Mouse (Mus musculus) forebrain, postnatal 0 days (tissue): Measurements from ENCODE around the gene Adamts2. TPM values are rescaled to one million over a fixed set of nuclear protein-coding genes. Genes with fewer than 3 reads are reported as not detected.

Experiments used
- ATAC-seq: fragments of 200-750 bp; cut with Nextera tagmentation; 2 replicates; pipeline ENCODE4 v1.8.0; 2017; ENCODE audit warnings: mild to moderate bottlenecking, moderate library complexity
- DNase-seq: peaks from one replicate; pipeline ENCODE4 v3.0.0-alpha.2; 2015
- H3K27ac ChIP-seq: fragments of 300-500 bp; sonication (generic); 2 replicates; pipeline ENCODE4 v1.5.1; 2014; ENCODE audit warnings: low read depth, mild to moderate bottlenecking, antibody characterized with exemption, low read length, moderate library complexity, mixed read lengths
- H3K27me3 ChIP-seq: fragments of 300-500 bp; sonication (generic); 2 replicates; pipeline ENCODE4 v1.6.1; 2014; ENCODE audit warnings: mild to moderate bottlenecking, low read length, mixed read lengths; ENCODE audit not compliant: insufficient read depth
- H3K36me3 ChIP-seq: fragments of 300-500 bp; sonication (generic); 2 replicates; pipeline ENCODE4 v1.6.1; 2014; ENCODE audit warnings: mild to moderate bottlenecking, moderate library complexity; ENCODE audit not compliant: insufficient read depth
- H3K4me1 ChIP-seq: fragments of 300-500 bp; sonication (generic); 2 replicates; pipeline ENCODE4 v1.6.1; 2014; ENCODE audit warnings: antibody characterized with exemption; ENCODE audit not compliant: insufficient read depth
- H3K4me2 ChIP-seq: fragments of 300-500 bp; sonication (generic); 2 replicates; pipeline ENCODE4 v1.6.1; 2014; ENCODE audit warnings: low read depth, mild to moderate bottlenecking, moderate library complexity
- H3K4me3 ChIP-seq: fragments of 300-500 bp; sonication (generic); 2 replicates; pipeline ENCODE4 v1.5.1; 2014; ENCODE audit warnings: low read depth, low read length, mixed read lengths
- H3K9ac ChIP-seq: fragments of 300-500 bp; sonication (generic); 2 replicates; pipeline ENCODE4 v1.6.1; 2014; ENCODE audit warnings: mild to moderate bottlenecking
- H3K9me3 ChIP-seq: fragments of 300-500 bp; sonication (generic); 2 replicates; pipeline ENCODE4 v1.6.1; 2016; ENCODE audit warnings: low read length
- CTCF ChIP-seq: sonication (generic); IDR thresholded peaks from 2 replicates; pipeline ENCODE4 v1.5.1; 2016; ENCODE audit warnings: antibody characterized with exemption, control low read depth, low read depth
- WGBS: fragments of 180-500 bp; shearing (Covaris S2); extraction: QIAGEN DNeasy Blood & Tissue Kit; methylation state at CpG from one replicate; pipeline ENCODE4 v1.1.7; 2014; 5-methylcytosine and 5-hydroxymethylcytosine counted together
- polyA plus RNA-seq: library from polyadenylated mRNA; unstranded; fragments of >200 nt; fragmentation: Nextera tagmentation; extraction: Ambion mirVana; gene quantifications from 2 replicates; pipeline ENCODE4 v1.2.1, GENCODE M21; 2015
- total RNA-seq: library from RNA; depleted of rRNA; stranded (reverse); fragments of >200 nt; gene quantifications from 2 replicates; pipeline ENCODE4 v1.2.3, GENCODE M21; 2014

The Adamts2 gene
- total and polyA plus RNA-seq, 2 experiments from 2014 or later, result 4.4 to 13.1 TPM

DNA sequence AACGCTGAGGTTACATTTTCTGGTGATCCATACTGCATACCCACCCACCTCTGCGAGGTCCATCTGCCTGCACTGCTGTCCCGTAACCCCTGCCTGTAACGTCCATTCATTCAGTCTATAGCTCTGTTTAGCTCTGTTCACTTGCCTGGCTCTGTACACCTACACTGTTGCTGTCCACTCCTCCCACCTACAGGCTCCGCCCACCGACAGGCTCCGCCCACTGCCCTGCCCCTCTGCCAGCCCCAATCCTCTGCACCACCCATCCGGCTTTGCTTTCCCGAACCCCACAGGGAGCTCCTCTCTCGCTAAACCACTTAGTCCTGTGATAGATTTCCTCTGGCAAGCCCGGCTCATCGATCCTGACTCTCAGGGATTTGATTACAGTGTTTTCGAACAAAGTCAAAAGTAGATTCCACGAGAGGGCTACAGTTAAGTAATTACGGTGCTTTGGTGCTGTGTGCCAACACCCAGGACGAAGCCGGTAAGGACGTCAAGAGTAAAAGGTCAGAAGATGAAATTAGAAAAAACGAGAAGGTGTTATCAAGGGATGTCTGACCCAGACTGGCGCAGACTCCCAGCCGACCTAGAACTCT is 111.8 kb downstream of the Adamts2 start:
- TF ChIP-seq CTCF, result no peak
- DNase-seq, result no peak
- Histone ChIP-seq H3K27ac (no peak overlapping the region), H3K4me3 (no peak overlapping the region), H3K27me3 (no peaks in the 10 kb centered on the region), H3K4me2 (no peak overlapping the region), H3K9ac (no peak overlapping the region), H3K9me3 (no peaks in the 10 kb centered on the region), H3K36me3 (no peaks in the 10 kb centered on the region), H3K4me1 (no peaks in the 10 kb centered on the region)
- WGBS, result 38% methylated on average over 21 of the region's 21 CpGs
- no peak for ATAC-seq

DNA sequence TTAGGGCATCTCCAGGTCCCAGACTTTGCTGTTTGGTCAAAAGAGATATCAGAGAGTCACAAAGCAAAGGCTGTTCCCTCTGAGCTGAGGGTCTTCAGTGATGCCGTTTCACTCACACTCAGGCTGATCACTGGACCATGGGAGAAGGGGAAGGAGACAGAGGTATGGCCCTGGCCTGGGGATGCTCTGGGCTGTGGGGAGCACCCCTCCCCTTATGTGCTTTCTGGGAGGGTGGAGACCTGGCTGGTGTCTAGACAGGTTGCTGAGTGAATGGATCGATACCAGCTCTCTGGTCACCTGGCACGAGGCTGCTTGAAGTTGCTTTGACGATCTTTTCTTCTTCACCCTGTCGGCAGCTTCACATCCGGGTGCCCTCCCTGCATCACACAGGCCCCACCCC is 113.2 kb downstream of the Adamts2 start:
- H3K36me3 ChIP-seq, result no peaks in the 10 kb centered on the region
- H3K9ac ChIP-seq, result no peak overlapping the region
- H3K4me1 ChIP-seq, result no peaks in the 10 kb centered on the region
- no peak overlapping the region for H3K4me3 ChIP-seq
- DNase-seq (no peak), ATAC-seq (no peak)
- H3K4me2 ChIP-seq, result no peak overlapping the region
- 72% methylated on average over 6 of the region's 6 CpGs for WGBS
- no peak for TF ChIP-seq CTCF
- H3K9me3 ChIP-seq, result no peaks in the 10 kb centered on the region
- no peaks in the 10 kb centered on the region for H3K27me3 ChIP-seq
- H3K27ac ChIP-seq, result no peak overlapping the region

- no peak for DNase-seq
- 69% methylated on average over 12 of the region's 12 CpGs for WGBS
- Histone ChIP-seq H3K36me3 (no peaks in the 10 kb centered on the region), H3K27me3 (no peaks in the 10 kb centered on the region), H3K27ac (no peak overlapping the region), H3K9me3 (no peaks in the 10 kb centered on the region), H3K4me3 (no peak overlapping the region), H3K4me2 (no peak overlapping the region), H3K9ac (no peak overlapping the region), H3K4me1 (no peaks in the 10 kb centered on the region)
- ATAC-seq, result no peak
- no peak for TF ChIP-seq CTCF
Observed at GRCm38 (mm10) chr11:50717381-50717897, 115.6 kb downstream of the Adamts2 start.

DNA sequence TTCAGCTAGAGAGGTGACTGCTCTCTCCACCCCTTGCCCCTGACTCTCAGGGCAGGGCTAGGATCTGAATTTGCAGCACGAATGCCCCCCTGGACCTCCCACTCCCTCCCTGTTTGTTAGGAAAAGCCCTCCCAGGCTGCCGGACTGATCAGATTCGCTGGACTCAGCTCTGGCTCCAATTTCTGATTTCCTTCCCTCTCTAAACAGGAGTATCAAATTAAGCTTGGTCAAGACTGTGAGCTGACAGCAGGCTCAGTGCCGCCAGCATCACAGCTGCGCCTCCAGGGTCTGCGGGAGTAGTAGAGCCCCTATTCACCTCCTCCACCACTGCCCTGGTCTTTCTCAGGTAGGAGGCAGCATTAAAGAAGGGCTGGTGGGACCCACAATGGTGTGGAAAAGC is 117.0 kb downstream of the Adamts2 start:
- no peak overlapping the region for H3K4me3 ChIP-seq
- no peaks in the 10 kb centered on the region for H3K4me1 ChIP-seq
- no peaks in the 10 kb centered on the region for H3K27me3 ChIP-seq
- no peak for TF ChIP-seq CTCF
- no peak overlapping the region for H3K27ac ChIP-seq
- H3K9ac ChIP-seq, result no peak overlapping the region
- H3K9me3 ChIP-seq, result no peaks in the 10 kb centered on the region
- H3K36me3 ChIP-seq, result no peaks in the 10 kb centered on the region
- ATAC-seq (no peak), DNase-seq (no peak)
- H3K4me2 ChIP-seq, result no peak overlapping the region
- 44% methylated on average over 6 of the region's 6 CpGs for WGBS

DNA sequence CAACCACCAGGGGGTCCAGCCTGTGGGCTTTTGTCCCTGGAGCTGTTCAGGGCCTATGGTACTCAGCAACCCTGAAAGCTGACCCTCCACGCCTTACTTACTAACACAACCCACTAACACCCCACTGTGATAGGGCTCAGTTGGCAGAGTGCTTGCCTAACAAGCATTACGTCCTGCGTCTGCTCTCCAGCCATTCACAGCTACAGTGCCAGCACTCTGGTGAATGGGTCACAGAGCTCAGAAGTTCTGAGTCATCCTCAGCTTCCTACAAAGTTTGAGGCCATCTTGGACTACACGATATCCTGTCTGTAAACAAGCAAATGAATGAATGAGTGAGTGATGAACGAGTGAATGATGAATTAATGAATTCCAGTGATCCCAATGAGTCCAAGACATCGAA is 118.5 kb downstream of the Adamts2 start:
- Histone ChIP-seq H3K4me2 (no peak overlapping the region), H3K27me3 (no peaks in the 10 kb centered on the region), H3K36me3 (no peaks in the 10 kb centered on the region), H3K27ac (no peak overlapping the region), H3K9me3 (no peaks in the 10 kb centered on the region), H3K9ac (no peak overlapping the region), H3K4me1 (no peaks in the 10 kb centered on the region), H3K4me3 (no peak overlapping the region)
- WGBS, result 80% methylated on average over 6 of the region's 6 CpGs
- TF ChIP-seq CTCF, result no peak
- DNase-seq (no peak), ATAC-seq (no peak)

DNA sequence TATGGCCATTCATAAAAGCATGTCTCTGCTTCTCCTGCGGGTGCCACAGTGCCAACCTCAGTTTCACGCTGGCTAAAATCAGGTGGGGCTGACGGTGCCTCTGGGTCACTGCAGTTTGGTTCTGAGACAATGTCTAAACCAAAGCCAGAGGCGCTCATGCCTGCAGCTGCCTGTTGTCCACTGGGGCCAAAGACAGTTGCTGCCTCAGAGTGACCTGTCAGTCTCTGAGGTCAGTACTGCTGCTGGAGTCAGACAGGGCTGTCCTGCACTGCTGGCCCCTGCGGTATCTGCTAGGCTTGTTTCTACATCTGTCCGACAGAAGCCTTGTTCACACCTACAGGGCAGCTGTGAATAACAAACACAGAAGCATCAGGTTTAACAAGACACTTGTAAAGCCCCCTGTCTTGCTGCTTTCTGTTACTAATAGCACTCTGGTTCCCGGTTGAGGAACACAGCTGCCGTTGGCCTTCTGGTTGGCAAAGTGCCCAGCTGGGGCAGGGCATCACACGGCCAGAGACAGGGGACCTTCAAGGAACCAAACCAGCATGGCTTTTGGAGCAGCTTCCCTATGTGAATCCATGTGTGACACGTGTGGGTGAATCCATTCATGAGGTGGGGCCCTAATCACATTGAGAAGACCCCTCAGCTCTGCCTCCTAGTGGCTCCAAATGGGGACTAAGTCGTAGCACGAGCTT is 119.1 kb downstream of the Adamts2 start:
- Histone ChIP-seq H3K4me3 (no peak overlapping the region), H3K9me3 (no peaks in the 10 kb centered on the region), H3K36me3 (no peaks in the 10 kb centered on the region), H3K27me3 (no peaks in the 10 kb centered on the region), H3K4me1 (no peaks in the 10 kb centered on the region), H3K27ac (no peak overlapping the region), H3K9ac (no peak overlapping the region), H3K4me2 (no peak overlapping the region)
- TF ChIP-seq CTCF, result peak; percentile 18; the same call in 1 of the 2 replicates
- DNase-seq (peak; percentile 19), ATAC-seq (no peak)
- 51% methylated on average over 12 of the region's 12 CpGs for WGBS

- H3K9ac ChIP-seq, result no peak overlapping the region
- ATAC-seq (no peak), DNase-seq (no peak)
- H3K27ac ChIP-seq, result no peak overlapping the region
- H3K27me3 ChIP-seq, result no peaks in the 10 kb centered on the region
- WGBS, result 82% methylated on average over 4 of the region's 4 CpGs
- H3K4me3 ChIP-seq, result no peak overlapping the region
- TF ChIP-seq CTCF, result no peak
- H3K36me3 ChIP-seq, result no peaks in the 10 kb centered on the region
- H3K4me2 ChIP-seq, result no peak overlapping the region
- H3K9me3 ChIP-seq, result no peaks in the 10 kb centered on the region
- no peaks in the 10 kb centered on the region for H3K4me1 ChIP-seq
Observed at GRCm38 (mm10) chr11:50725595-50725994, 123.7 kb downstream of the Adamts2 start.
